Mouse (Mus musculus) left cerebral cortex, postnatal 25 days (tissue): ENCODE results near the gene Psmd6. TPM values are rescaled to one million over a fixed set of nuclear protein-coding genes. Genes with fewer than 3 reads are reported as not detected.

Experiments
- DNase-seq, 2 experiments: peaks; one replicate each; pipeline ENCODE4 v3.0.0; 2022; ENCODE audit warnings: low spot score in 2 of 2, mixed read lengths in 1 of 2
- intact Hi-C: fragments of 180-260 bp; cut with DNase I; formaldehyde crosslinking; loops from one replicate; pipeline ENCODE4 v1.15.1; 2025
- total RNA-seq, 2 experiments: library from RNA; stranded (reverse); gene quantifications; 2 replicates each; pipeline ENCODE4 v1.2.3; 2021

Gene Psmd6
- total RNA-seq: 100 to 1,000 TPM; 101 to 103 TPM

DNA sequence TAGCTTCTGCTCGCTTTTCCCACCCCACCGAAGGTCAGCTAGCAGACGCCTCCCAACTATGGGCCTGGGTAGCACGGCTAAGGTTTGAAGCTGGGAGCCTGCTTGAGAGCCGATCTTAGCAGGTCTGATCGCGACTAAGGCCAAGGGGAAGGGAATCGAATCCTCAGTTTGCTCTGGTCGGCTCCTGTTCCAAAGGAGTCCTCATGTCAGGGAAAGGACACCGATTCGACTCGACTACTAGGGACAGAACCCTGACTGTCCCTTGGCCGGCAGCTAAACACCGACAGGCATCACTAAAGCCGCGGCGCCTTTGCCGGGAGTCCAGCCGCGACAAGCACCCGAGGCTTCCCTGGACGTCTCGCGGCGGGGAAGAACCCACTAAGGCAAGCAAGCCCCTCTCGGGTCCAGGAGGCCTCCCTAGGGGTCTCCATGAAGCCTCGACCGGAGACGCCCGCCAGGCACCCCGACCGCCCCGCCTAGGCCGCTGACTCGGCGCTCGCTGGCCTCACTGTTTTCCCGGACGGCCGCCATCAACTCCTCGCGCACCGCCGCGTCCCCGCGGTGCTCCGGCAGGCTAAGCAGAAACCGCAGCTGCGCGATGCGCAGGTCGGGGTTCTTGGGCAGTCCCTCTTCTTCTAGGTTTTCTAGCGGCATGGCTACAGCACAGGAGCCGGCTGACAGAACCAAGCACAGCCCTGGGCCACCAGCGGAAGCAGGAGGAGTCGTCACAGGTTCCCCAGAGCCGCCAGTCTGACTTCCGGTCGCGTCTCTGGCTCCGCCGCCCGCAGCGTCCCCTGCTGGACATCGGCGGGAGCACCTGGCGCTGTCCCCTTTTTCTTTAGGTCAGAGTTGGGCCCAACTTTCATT, at the start of gene Psmd6:
Gene Psmd6 (minus strand): TSS at position 755 of the 867 bp plus-strand sequence.
- intact Hi-C loops: loop anchor here (10.0 kb wide), 1 partner anchor 224 kb away; the partner anchor contains the start of gene Il3ra

DNA sequence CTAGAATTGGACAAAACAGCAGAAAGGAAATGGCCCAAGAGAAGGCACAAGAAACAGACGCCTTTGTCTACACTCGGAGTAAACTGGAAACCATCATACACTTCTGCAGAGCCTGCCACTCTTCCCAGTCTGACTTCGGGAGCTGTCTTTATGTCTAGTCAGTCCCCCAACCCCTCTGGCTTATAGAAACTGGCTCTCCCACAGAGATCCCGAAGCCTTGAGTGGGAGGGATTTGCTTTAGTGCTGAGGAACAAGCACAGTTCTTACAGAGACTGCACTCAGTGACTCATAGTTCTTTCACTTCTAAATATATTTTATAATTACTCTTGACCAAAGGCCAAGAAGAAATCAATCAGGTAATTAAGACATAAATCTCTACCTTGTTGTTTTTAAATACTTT, 10.1 kb downstream of the Psmd6 start:
- intact Hi-C loops: no loop called here
- DNase-seq: peak in 1 of 2 experiments; percentile 55

More for the DNA sequence above, at the start of gene Psmd6:
- peak; percentile 90 to 93 for DNase-seq

DNA sequence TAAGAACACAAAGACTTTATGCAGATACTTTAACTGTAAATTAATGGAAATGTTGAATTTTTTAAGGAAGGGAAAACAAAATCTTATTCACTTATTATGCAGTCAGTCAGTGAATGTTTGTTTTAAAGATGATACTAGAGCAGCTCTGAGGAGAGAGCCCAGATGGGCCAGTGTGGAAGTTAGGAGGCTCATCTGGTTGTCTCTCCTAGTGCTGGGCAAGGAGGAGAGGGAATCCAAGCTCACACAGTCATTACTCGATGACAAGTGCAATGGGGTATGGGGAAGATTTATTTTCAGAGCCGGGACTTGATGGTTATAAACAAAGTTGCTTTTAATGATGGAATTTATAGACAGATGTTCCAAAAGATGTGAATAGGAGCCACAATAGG, 15.9 kb downstream of the Psmd6 start:
- DNase-seq: no peak
- intact Hi-C loops: loop anchor here (10.0 kb wide), 1 partner anchor 750 kb away; no protein-coding TSS in a partner anchor

DNA sequence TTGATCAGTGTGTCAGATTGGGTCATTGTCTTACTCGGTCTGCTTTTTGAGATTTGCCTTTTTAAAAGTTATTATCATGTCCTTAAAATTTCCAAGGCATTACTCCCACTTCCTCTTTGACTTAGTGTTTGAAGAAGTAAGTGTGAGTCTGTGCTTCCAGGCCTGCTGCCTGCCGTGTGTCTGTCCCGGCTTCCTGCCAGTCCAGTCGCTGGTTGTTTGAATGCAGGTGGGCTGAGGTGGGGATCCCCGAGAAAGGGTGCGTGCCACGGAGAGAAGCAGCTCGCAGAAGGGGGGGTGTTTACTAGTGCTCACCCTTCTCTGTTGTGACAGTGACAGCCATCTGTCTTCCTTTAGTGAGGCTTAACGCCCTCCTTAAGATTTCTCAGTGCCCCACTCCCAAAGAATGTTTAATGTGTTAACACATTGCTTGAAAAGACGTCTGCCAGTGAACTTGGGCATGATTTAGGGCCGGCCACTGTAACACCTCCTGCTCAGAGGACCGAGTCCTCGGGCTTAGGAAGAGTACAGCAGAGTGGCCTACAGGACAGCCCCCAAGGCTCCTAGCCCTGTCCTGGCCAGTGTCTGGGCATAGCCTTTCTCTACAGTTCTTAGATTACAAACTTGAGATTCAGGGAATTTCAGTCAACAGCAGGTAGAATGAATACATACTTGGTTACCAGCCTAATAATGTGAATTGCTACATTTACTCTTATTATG, 16.4 kb downstream of the Psmd6 start:
- intact Hi-C loops: loop anchor here (10.0 kb wide), 1 partner anchor 750 kb away; no protein-coding TSS in a partner anchor
- DNase-seq: no peak

DNA sequence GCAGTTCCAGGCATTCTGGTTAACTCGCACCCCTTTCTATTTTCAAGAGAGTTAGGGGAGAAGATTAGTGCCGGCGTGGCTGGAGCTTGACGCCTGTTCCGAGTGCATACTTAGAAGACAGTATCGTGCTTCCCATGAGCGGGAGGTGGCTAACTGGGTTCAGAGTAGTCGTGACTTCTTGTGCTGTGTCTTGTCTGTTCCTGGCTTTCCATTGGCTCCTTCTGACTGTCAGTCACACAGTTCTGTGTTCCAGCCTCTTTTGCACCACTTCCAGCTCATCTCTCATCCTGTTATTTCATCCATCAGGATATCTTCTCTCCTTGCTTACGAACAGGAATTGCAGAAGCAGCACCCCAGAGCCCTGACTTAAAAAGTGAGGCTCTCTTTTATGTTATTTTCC, 19.5 kb downstream of the Psmd6 start:
- DNase-seq: no peak
- intact Hi-C loops: loop anchor here (10.0 kb wide), 1 partner anchor 746 kb away; no protein-coding TSS in a partner anchor

DNA sequence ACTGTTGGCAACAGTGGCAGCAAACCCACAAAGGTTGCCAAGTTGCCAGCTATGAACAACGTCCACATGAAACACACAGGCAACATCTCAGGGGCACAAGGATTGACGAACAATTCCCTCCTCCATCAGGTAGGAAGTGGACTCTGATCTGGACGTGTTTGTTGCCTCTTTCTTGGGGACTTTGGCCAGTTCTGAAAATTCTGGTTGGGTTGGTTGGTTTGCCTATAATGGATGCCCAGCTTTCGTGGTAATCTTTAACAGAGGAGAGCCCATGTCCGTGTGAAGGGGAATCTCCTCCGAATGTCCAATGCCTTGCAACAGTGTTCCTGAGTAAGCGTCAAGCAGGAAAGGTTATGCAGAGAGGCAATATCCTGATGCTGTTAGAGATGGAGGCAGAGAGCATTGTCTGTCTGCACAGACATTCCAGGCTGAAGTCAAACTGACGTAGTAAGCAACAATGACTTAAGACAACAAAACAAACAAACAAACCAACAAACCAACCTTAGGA, 20.0 kb downstream of the Psmd6 start:
- intact Hi-C loops: loop anchor here (10.0 kb wide), 1 partner anchor 746 kb away; no protein-coding TSS in a partner anchor
- DNase-seq: no peak

DNA sequence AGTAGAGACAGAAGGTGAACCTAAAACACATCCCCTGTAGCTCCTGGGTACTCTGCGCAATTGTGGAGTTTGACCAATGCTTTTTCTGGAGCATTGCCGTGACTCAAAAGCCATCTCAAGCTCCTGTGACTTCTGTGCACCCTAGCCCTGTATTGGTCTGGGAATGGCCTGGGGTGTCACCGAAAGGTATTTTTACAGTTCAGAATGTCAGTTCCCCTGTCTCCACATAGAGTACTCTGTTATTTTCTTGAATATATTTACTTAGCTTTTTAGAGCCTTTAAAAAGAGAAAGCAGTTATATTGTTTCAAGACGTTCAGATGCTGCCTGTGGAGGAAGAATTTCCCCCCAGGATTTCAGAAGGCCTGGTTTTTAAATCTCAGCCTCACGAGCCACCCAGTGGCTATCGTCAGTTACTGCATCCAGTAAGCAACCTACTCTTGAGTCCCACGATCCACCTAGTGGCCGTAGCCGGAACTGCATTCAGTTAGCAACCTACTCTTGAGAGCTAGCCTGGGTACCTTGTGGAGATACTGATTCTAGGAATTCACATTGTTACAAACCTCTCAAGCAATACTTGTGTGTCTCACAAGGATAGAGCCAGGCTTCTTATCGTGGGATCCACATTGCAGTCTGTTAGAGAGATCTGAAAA, 22.3 kb downstream of the Psmd6 start:
- intact Hi-C loops: loop anchor here (5.0 kb wide), 2 partner anchors 86 to 136 kb away; partner anchors contain the start of genes Atxn7 and Thoc7
- DNase-seq: peak; percentile 90 to 93

DNA sequence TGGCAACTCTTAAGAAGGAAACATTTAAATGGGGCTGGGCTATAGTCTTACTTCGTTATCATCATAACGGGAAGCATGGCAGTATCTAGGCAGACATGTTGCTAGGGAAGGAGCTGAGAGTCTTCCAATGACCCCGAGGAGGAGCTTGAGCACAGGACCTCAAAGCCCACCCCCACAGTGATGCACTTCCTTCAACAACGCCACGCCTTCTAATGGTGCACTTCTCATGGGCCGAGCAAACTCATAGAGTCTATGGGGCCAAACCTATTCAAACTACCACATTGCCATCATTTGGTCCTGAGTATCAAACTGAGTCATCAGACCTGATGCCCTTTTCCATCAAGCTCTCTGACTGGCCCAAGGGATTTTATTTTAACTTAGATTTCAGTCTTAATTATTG, 30.2 kb downstream of the Psmd6 start:
- intact Hi-C loops: no loop called here
- DNase-seq: no peak

DNA sequence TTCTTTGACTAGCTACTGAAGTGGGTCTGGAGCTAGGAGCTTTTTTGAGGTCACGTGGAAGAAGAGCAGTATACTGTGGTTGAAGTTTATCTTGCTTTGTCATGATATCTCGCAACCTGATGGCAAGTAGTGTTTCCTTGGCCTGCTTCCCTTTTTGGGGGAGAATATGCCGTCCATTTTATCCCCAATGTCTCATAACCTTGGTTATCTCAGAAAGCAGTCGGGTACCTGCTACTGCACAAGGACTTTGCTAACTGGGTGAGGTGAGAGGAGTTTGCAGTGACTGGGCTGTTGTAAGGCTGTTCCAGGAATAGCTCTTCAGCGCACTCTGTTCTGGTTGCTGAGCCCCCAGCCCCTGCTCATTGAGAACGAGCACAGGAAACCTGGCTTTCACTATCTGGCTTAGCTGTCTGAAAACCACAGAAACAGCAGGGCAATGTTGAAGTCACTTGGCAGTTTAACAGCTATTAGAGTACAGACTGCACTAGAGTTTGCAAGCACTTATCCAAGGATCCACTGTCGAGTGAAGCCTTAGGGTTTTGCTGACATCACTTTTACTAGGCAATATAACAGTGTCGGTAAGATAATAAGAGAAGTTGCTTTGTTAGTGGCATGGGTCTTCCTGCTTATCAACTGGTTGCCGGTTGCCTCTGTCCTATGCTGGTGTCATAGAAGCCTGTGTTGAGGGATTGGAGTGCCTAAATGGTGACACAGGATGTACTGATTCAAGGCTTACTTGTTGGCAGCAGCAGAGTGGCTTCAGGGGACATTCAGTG, 32.6 kb downstream of the Psmd6 start:
- intact Hi-C loops: no loop called here

DNA sequence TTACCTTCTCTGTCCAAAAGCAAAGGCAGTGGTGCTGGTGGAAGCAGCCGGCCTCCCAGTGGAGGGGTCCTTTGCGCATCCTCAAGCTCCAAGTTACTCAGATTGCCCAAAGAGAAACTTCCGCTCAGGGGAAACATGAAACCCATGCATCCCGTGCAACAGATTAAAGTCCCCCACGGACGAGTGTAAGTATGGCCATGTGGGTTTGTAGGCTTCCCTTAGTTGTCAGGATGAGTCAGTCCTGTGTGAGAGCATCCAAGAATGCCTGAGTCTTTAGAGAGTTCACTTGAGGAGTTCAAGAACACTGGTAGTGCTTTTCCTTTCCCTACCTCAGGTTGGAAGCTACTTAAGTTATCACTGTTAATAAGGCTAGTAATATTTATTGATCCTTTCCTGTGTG, 33.4 kb downstream of the Psmd6 start:
- peak in 1 of 2 experiments; percentile 18 for DNase-seq
- intact Hi-C loops: no loop called here

More for the DNA sequence above, 32.6 kb downstream of the Psmd6 start:
- no peak for DNase-seq

DNA sequence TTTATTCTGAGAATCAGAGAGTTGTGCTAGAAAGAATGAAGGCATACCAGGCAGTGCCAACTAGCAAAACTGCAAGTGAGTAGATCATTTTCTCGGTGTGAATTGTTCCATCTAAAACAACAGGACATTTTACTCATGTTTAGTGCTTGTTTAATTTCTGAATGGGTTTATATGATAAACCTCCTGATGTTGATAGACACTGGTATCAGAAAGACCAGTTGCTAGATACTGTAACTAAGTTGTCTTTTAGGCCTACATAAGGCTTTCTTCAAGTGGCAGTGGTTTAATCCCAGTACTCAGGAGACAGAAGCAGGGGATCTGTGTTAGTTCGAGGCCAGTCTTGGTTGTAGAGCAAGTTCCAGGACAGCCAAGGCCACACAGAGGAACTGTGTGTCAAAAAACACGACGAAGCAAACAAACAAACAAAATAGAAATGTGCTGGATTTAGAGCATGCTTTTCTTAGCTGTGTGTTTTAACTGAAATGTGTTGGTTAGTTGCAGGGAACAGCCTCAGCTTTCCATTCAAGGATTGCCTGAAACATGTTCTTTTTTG, 34.0 kb downstream of the Psmd6 start:
- intact Hi-C loops: no loop called here
- no peak for DNase-seq

DNA sequence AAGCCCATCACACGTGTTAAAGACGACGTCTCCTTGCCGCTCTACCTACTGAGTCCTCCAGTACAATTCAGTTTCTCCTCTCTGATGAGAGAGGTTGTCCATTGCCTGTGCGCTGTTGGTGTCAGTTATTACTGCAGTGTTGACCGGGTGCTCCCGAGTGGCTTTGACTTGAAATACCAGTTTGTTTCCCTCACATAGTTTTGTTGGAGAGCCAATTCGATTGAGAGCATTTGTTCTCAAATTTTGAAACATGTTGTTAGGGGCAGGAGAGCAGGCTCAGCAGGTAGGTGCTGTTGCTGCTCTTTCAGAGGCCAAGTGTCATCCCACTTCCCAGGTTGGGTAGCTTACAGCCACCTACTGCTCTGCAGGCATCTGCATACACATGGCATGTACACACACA, 37.0 kb downstream of the Psmd6 start:
- intact Hi-C loops: no loop called here
- DNase-seq: no peak

DNA sequence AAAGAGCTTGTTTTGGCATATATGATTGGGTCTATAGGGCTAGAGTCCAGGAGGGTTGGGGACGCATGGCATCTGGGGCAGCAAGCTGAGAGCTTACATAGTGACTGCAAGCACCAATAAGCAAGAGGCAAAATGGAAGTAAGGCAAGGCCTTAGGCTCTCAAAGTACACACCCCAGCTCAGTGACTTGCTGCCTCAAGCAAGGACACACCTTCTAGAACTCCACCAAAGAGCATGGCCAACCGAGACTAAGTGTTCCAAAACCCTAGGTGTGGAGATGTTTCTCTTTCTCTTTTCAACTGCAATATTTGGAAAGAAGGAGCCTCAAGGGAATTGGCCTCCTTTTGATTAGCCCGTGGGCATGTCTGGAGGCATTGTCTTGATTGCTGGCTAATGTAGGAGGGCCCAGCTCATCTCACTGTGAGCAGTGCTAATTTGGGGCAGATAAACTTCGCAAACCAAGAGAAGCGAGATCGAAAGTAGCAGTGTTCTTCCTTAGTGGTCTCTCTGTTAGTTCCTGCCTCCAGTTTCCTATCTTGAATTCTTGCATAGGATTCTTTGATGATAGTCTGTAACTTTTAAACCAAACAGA, 40.1 kb downstream of the Psmd6 start:
- intact Hi-C loops: no loop called here
- DNase-seq: no peak

DNA sequence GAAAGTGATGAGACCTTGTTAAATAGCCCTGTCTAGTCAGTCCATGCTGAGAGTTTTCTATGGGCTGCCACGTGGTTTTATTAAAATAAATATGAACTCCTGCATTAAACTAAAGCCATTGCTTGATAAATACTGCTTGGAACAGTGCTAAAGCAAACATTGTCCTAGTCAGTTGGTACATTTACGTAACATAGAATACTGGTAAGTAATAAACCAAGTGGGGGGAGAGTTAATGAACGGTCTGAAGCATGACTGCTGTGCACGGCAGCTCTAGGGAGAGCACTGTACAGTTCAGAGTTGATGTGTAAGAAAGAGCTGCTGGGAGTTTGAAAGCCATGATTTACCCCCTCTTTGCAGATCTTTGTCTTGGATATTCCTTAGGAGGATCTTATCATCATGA, 49.3 kb downstream of the Psmd6 start:
- DNase-seq: no peak
- intact Hi-C loops: no loop called here

DNA sequence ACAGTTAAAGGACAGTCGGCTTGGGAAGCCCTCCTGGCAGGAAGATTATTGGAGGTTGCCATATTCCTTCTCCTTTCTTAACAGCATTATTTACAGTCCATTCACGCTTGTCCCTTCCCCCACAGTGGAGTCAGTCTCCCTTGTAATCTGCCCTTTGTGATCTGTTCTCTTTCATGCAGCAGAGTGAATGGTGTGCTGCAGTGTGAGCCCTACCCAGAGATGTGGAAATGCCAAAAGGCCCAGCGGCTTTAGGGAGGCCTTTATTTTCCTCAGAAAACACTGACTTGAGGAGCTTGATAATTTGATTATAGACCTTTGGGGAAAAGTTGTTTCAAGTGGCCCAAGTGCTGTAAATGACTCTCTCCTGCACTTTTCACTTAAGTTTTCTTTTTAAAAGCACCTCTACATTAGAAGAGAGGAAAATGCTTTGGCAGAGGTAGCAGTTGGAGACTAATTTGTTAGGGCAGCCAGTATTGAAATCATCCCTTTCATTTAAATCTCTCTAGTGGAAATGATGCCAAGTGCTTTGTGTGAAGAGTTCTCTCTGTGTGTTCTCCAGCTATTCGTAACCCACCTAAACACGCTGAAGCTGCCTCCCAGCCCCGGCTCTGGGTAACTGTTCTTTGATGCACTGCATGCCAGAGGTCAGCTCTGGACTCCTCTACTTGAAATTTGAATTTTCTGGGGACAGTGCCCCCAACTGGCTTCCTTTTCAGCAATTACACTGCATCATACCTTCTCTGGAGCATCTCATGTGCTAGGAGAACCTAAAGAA, 50.1 kb downstream of the Psmd6 start:
- no peak for DNase-seq
- intact Hi-C loops: no loop called here

DNA sequence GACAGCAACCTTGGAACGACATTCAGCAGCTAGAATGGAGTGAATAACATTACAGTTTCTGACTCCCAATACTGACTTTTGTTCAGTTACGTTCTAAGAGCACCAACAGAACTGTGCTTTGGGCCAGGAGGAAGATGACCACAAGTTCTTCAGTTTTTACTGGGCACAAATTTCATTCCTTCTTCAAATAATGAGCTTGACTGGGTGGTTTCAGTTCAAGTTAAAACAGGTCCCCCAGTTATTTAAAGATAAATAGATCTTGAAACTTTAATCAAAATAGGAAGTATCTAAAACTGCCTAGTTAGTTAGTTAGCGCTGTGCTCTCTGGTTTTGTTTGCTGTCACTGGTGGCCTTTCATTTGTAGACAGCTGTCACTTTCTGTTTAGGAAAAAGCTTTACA, 52.2 kb downstream of the Psmd6 start:
- intact Hi-C loops: no loop called here
- no peak for DNase-seq

DNA sequence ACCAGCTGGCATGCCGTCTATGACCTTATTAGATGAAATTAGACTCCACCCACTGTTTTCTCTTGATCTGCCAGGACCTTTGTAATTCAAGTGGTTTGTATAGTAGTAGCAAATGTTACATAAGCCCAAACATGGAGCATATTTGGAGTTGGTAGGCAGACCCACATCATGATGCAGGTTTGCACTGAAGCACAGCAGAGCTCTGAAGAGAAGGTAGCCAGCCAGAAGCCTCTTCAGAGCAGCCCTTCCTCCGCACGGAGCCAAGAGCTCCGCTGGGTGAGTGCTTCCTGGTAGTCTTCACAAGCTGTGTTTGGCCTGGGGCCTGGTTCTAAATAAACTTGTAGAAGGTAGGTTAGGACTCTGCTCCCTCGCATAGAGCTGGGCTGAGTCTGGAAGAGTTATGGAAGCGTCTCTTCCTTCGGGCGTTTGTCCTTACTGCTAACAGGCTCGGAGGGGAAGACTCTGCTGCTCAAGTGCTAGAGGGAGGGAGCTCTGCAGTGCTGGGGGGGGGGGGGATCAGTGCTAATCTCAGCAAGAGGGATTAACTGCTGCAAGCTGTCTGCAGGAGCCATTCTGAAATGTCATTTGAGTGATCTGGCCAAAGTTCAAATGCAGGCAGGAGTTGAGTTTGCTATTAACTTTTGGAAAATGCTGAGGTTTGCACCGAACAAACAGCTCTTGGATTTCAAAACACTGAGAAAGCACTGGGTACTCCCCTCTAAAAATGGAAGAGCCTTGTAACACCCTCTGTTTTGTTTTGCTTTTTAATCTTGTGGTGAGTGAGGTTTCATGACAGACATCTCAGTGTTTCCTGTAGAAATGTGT, 52.9 kb downstream of the Psmd6 start:
- intact Hi-C loops: no loop called here
- peak in 1 of 2 experiments; percentile 14 for DNase-seq
